Mouse (Mus musculus) hindbrain, embryonic 13.5 days (tissue): ENCODE data around the gene Plxnb1. TPM values are rescaled to one million over a fixed set of nuclear protein-coding genes. Genes with fewer than 3 reads are reported as not detected.
A peak's percentile ranks its signal among the peaks of the same experiment; 100 is the strongest.

Source experiments
- ATAC-seq: fragments of 200-750 bp; cut with Nextera tagmentation; 2 replicates; pipeline ENCODE4 v1.8.0; 2017; ENCODE audit warnings: moderate TSS enrichment; ENCODE audit not compliant: low FRiP score
- H3K27ac ChIP-seq: fragments of 300-500 bp; sonication (generic); 2 replicates; pipeline ENCODE4 v1.5.1; 2015; ENCODE audit warnings: inconsistent platforms, mild to moderate bottlenecking, moderate library complexity
- H3K27me3 ChIP-seq: fragments of 300-500 bp; sonication (generic); 2 replicates; pipeline ENCODE4 v1.6.1; 2015; ENCODE audit warnings: mild to moderate bottlenecking, inconsistent platforms
- H3K36me3 ChIP-seq: fragments of 300-500 bp; sonication (generic); 2 replicates; pipeline ENCODE4 v1.6.1; 2015; ENCODE audit warnings: mild to moderate bottlenecking, inconsistent platforms
- H3K4me1 ChIP-seq: fragments of 300-500 bp; sonication (generic); replicated peaks from 2 replicates; pipeline ENCODE4 v1.6.1; 2015; ENCODE audit warnings: inconsistent platforms
- H3K4me2 ChIP-seq: fragments of 300-500 bp; sonication (generic); 2 replicates; pipeline ENCODE4 v1.6.1; 2015; ENCODE audit warnings: inconsistent platforms, mild to moderate bottlenecking, moderate library complexity
- H3K4me3 ChIP-seq: fragments of 300-500 bp; sonication (generic); 2 replicates; pipeline ENCODE4 v1.5.1; 2015; ENCODE audit warnings: mild to moderate bottlenecking, inconsistent platforms
- H3K9ac ChIP-seq: fragments of 300-500 bp; sonication (generic); 2 replicates; pipeline ENCODE4 v1.6.1; 2015; ENCODE audit warnings: mild to moderate bottlenecking, inconsistent platforms
- H3K9me3 ChIP-seq: fragments of 300-500 bp; sonication (generic); 2 replicates; pipeline ENCODE4 v1.6.1; 2016; ENCODE audit warnings: inconsistent platforms
- WGBS: fragments of 180-500 bp; shearing (Covaris S2); methylation state at CpG from one replicate; pipeline ENCODE4 v1.1.7; 2015; 5-methylcytosine and 5-hydroxymethylcytosine counted together
- polyA plus RNA-seq: library from polyadenylated mRNA; unstranded; fragments of >200 nt; fragmentation: Nextera tagmentation; extraction: Ambion mirVana; gene quantifications from 2 replicates; pipeline ENCODE4 v1.2.1, GENCODE M21; 2015

The Plxnb1 gene
- polyA plus RNA-seq, 1 experiment from 2014 or later, result 22.5 TPM

DNA sequence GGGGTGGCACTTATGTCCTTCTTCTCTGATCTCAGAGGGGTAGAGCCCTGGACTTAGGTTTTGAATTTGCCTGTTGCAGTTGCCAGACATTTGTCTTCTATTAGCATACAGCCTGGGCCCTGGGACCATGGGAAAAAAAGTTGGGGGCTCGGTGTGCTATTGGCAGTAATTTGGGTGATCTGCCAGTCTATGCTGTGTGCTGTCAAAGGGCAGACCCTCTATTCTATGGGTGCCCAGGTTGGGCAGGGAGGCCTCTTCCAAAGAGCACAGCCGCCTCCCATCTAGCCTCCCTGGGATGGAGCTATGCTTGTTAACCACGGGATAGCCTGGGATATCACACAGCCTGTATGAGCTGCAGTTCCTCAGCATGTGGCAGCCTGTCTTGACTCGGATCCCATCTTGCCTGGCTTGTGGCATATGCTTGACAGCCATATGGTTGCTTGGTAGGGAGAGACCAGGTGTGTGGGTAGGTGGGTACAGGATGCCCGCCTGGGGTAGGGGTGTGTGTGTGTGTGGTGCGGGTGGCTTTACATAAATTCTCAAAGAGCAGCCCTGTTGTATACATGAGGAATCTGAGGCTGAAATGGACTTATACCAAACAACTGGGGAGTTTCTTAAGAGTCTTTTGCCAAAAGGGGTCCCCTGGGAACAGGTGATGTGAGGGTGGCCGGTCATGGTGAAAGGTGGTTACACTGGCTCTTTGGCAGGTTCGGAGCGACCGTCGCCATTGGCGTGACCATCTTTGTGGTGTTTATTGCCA is 39.7 kb upstream of the Plxnb1 start:
- WGBS, result 89% methylated on average over 12 of the region's 12 CpGs
- no peak for ATAC-seq
- Histone ChIP-seq H3K9me3 (no peaks in the 10 kb centered on the region), H3K36me3 (peaks cover 33% of the 10 kb centered on the region), H3K4me1 (peaks cover 29% of the 10 kb centered on the region), H3K9ac (peak overlapping the region; percentile 65), H3K4me3 (peak overlapping the region; percentile 34), H3K27ac (peak overlapping the region; percentile 61), H3K4me2 (peak overlapping the region; percentile 56), H3K27me3 (no peaks in the 10 kb centered on the region)

DNA sequence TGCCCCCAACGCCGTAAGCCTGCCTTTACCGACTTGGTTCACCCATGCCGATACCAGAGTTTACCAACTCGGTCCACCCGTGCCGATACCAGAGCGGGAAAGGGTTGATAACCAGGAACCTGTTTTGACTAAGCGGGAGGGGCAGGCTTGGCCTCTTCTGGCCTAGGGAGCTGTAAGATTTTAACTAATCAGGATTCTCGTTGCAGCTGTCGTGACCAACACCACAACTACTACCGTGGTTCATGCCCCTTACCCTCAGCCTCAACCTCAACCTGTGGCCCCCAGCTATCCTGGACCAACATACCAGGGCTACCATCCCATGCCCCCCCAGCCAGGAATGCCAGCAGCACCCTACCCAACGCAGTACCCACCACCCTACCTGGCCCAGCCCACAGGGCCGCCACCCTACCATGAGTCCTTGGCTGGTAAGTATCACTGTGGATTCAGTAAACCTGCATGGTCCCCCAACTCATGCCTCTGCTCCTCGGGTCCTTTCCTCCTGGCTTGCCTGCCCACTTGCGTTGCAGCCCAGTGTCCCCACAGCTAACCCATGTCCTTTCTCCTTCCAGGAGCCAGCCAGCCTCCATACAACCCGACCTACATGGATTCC is 39.0 kb upstream of the Plxnb1 start:
- H3K27ac ChIP-seq, result no peak overlapping the region
- ATAC-seq, result no peak
- no peaks in the 10 kb centered on the region for H3K27me3 ChIP-seq
- H3K9ac ChIP-seq, result no peak overlapping the region
- peaks cover 29% of the 10 kb centered on the region for H3K4me1 ChIP-seq
- peaks cover 39% of the 10 kb centered on the region for H3K36me3 ChIP-seq
- 93% methylated on average over 17 of the region's 17 CpGs for WGBS
- no peak overlapping the region for H3K4me2 ChIP-seq
- H3K4me3 ChIP-seq, result no peak overlapping the region
- no peaks in the 10 kb centered on the region for H3K9me3 ChIP-seq

DNA sequence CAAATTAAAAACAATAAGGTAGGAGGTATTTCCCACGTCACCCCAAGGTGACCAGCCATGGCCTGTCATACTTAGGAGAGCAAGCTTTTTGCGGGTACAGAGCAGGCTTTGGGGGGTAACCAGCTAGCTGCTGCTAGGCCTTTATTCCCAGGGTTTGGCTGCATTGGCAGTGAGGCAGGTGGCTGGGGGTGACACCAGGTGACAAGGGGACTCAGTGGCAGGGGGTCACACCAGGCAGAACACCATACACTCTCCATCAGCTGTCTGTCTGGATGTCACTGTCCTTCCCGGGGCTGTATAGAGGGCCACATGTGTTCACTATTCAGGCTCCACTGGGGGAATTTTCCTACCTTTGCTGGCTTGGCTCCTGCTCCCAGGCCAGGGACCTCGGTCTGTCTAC is 38.3 kb upstream of the Plxnb1 start:
- WGBS, result 89% methylated on average over 4 of the region's 4 CpGs
- no peaks in the 10 kb centered on the region for H3K9me3 ChIP-seq
- H3K27me3 ChIP-seq, result no peaks in the 10 kb centered on the region
- H3K9ac ChIP-seq, result peak overlapping the region; percentile 29; the same call in 1 of the 2 replicates
- no peak overlapping the region for H3K4me3 ChIP-seq
- H3K27ac ChIP-seq, result no peak overlapping the region
- peaks cover 29% of the 10 kb centered on the region for H3K4me1 ChIP-seq
- H3K4me2 ChIP-seq, result no peak overlapping the region
- ATAC-seq, result no peak
- peaks cover 44% of the 10 kb centered on the region for H3K36me3 ChIP-seq

DNA sequence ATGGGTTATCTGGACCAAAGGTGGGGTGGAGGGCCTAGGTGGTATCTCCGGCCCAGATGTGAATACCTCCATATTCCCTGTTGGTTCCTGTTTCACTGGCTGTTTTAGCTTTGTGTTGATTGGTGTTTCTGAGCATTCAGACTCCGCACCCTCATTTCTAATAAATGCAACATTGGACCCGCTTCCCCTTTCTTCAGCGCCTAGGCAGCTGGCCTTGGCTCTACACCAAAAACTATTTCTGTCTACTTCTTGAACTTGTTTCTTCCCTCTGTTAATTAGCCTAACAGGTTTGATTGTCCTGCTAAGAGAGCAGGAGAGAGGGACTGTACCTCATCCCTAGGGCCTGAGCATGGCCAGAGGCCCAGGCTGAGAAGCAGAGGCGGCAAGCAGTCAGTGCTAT is 37.6 kb upstream of the Plxnb1 start:
- Histone ChIP-seq H3K4me1 (peaks cover 29% of the 10 kb centered on the region), H3K27ac (no peak overlapping the region), H3K36me3 (peaks cover 50% of the 10 kb centered on the region), H3K4me3 (no peak overlapping the region), H3K9me3 (no peaks in the 10 kb centered on the region), H3K4me2 (no peak overlapping the region), H3K9ac (peak overlapping the region; percentile 29; the same call in 1 of the 2 replicates), H3K27me3 (no peaks in the 10 kb centered on the region)
- no peak for ATAC-seq
- 97% methylated on average over 5 of the region's 5 CpGs for WGBS

DNA sequence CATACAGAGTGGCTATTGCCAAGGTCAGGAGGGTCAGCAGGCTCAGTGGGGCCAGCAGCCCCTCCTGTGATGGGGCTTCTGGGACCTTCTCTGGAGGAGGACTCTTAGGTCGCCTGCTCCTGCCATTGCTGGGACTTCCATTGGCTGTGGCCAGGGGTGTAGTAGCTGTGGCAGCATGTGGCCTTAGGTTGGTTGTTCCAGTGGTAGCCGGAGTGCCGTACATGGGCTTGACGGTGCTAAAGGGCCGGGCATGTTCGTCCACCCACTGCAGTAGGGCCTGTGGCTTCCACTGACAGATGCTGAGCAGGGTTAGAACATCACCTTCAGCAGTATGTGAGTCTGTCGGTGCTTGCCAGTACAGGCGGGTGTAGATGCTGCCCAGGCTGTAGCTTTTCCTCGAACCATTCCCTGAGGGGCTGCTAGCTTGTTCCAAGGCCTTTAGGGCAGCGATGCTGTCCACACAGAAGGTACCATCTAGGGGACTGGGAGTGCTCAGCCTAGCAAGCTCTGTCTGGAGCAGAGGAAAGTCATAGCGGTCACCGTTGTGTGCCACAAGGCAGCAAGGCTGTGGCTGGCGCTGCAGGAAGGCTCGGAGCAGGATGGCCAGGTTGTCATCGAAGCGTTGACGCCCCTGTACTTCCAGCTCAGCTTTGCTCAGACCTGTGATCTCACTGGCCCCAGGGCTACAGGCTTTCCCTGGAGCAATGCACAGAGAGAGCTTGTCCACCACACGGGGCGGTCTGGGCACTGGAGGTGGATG is 37.0 kb upstream of the Plxnb1 start:
- no peak overlapping the region for H3K4me3 ChIP-seq
- H3K4me2 ChIP-seq, result peak overlapping the region; percentile 59; the same call in 1 of the 2 replicates
- H3K9ac ChIP-seq, result peak overlapping the region; percentile 73; the same call in 1 of the 2 replicates
- H3K27ac ChIP-seq, result peak overlapping the region; percentile 89; the same call in 1 of the 2 replicates
- no peaks in the 10 kb centered on the region for H3K9me3 ChIP-seq
- H3K27me3 ChIP-seq, result no peaks in the 10 kb centered on the region
- WGBS, result 93% methylated on average over 19 of the region's 19 CpGs
- peaks cover 29% of the 10 kb centered on the region for H3K4me1 ChIP-seq
- no peak for ATAC-seq
- H3K36me3 ChIP-seq, result peaks cover 56% of the 10 kb centered on the region

DNA sequence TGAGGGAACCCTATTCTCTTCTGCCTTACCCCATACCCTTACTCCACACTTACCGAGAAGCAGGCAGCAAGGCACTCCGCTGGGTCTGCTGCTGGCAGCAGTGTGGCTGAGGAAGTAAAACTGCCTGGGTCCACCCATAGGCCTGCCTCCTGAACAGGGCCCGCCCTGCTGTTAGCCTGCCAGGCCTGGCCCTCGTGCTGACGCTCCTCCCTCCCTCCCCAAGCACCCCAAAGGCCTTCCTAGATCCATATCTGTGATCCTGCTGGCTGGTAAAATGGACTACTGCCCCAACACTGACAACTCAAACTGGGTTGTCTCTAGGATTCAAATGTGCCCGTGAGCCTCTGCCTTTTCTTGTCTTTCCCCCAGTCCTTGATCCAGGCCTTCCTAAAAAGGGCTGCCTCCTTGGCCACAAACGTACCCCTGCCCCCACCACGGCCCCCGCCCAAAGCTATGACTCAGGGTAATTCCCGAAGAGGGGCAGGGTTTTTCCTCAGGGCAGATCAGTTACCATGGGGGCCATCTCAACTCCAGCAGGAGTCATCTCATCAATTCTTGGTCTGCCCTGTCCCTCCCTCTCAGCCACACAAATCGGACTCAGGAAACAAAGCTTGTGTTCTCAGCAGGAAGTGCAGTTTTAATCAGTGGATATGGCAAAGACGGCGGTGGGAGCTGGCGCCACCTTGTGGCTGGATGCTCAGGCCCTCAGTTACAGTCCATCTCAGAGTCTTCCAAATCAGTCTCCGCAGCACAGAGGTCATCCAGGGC is 35.9 kb upstream of the Plxnb1 start, which contains the start of gene Trex1:
Trex1 (minus strand) TSS at position 599 of the 768 bp plus-strand sequence.
- H3K4me2 ChIP-seq, result peak within 1 kb of the TSS; percentile 59
- ATAC-seq, result peak; percentile 58
- H3K9me3 ChIP-seq, result no peaks in the 10 kb centered on the region
- H3K27ac ChIP-seq, result peak within 1 kb of the TSS; percentile 89
- no peaks in the 10 kb centered on the region for H3K27me3 ChIP-seq
- peak within 1 kb of the TSS; percentile 73 for H3K9ac ChIP-seq
- peaks cover 67% of the 10 kb centered on the region for H3K36me3 ChIP-seq
- H3K4me1 ChIP-seq, result peaks cover 28% of the 10 kb centered on the region
- 27% methylated on average over 15 of the region's 15 CpGs for WGBS
- peak within 1 kb of the TSS; percentile 33 for H3K4me3 ChIP-seq

DNA sequence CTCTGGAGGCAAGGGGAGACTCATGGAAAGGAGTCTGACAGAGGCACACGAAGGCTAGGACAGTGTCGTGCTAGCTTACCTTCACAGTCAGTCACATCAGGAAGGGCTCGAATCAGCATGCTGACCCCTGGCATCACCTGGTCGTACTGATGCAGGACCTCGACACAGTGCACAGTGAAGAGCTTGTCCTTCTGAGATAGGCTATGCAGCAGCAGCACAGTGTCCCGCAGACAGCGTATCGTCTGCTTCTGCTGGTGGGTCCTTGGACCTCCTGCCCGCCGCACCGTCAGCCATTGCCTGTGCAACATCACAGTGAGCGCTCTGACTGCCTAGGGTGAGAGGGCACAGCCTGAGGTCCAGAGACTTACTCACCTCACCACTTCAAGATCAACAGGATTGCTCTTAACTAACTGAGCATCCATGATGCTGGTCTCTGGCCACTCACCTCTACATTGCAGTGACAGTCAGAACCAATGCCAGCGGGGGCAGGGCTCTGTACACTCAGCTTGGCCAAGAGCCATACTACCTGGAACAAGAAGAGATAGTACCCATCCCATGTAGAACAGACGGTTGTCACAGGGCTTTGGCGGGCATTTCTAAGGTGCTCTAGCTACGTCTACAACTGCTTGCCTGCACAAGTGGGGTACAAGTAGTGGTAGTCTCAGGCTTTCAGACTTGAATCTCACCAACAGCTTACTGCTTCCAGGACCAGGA is 34.8 kb upstream of the Plxnb1 start:
- Histone ChIP-seq H3K36me3 (peaks cover 78% of the 10 kb centered on the region), H3K4me1 (peaks cover 21% of the 10 kb centered on the region), H3K4me2 (no peak overlapping the region), H3K4me3 (no peak overlapping the region), H3K9ac (no peak overlapping the region), H3K27me3 (no peaks in the 10 kb centered on the region), H3K27ac (0 out of 2 replicates have a peak overlapping the region, but pooled peaks have one; percentile 36), H3K9me3 (no peaks in the 10 kb centered on the region)
- no peak for ATAC-seq
- WGBS, result 92% methylated on average over 16 of the region's 16 CpGs

DNA sequence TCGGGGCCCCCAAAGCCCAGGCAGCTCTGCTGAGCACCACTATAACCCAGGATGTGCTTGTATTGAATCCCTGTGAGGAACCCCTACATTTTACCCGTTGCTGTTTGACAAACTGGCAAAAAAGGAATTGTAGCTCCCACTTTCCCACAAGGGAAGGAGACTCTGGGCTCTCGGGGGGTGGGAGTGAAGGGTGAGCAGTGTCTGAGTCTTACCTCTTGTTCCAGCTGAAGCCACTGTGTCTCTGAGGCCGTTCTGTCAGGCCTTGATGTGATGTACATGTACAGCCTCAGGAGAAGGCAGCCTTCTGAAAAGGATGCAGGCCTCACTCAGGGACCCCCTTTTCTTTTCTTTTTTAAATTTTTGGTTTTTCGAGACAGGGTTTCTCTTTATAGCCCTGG is 34.3 kb upstream of the Plxnb1 start:
- Histone ChIP-seq H3K4me3 (no peak overlapping the region), H3K4me2 (no peak overlapping the region), H3K36me3 (peaks cover 83% of the 10 kb centered on the region), H3K9ac (no peak overlapping the region), H3K27me3 (no peaks in the 10 kb centered on the region), H3K27ac (no peak overlapping the region), H3K4me1 (peaks cover 17% of the 10 kb centered on the region), H3K9me3 (no peaks in the 10 kb centered on the region)
- ATAC-seq, result no peak
- WGBS, result 93% methylated on average over 5 of the region's 5 CpGs

DNA sequence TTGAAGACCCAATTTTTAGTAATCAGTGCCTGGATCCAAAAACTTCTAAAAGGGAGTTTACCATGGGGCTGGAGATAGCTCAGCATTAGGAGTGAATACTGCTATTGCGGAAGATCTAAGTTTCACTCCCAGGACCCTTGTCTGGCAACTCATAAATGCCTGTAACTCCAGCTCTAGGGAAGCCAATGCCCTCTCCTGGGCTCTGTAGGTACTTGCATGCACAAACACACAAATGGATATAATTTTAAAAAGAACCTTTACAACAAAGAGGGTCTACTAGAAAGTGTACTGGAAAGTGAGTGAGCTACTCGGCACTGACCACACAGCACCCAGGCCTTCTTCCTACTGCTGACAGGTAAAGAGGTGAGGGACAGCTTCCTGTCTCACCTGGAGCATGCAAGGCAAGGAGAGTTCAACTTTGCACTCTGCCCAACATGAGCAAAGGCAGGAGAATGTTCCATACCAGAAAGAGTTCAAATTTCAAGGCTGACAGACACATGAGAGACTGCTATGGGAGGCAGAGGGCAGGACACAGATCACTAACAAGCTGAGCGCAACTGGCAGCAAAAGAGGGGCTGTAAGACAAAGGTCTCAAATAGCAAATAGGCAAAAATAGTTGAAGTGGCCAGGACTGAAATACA is 27.0 kb upstream of the Plxnb1 start:
- Histone ChIP-seq H3K9ac (no peak overlapping the region), H3K4me2 (no peak overlapping the region), H3K27ac (no peak overlapping the region), H3K4me1 (peaks cover 18% of the 10 kb centered on the region), H3K4me3 (no peak overlapping the region), H3K36me3 (peaks cover 86% of the 10 kb centered on the region), H3K27me3 (no peaks in the 10 kb centered on the region), H3K9me3 (no peaks in the 10 kb centered on the region)
- 94% methylated on average over 3 of the region's 3 CpGs for WGBS
- no peak for ATAC-seq

DNA sequence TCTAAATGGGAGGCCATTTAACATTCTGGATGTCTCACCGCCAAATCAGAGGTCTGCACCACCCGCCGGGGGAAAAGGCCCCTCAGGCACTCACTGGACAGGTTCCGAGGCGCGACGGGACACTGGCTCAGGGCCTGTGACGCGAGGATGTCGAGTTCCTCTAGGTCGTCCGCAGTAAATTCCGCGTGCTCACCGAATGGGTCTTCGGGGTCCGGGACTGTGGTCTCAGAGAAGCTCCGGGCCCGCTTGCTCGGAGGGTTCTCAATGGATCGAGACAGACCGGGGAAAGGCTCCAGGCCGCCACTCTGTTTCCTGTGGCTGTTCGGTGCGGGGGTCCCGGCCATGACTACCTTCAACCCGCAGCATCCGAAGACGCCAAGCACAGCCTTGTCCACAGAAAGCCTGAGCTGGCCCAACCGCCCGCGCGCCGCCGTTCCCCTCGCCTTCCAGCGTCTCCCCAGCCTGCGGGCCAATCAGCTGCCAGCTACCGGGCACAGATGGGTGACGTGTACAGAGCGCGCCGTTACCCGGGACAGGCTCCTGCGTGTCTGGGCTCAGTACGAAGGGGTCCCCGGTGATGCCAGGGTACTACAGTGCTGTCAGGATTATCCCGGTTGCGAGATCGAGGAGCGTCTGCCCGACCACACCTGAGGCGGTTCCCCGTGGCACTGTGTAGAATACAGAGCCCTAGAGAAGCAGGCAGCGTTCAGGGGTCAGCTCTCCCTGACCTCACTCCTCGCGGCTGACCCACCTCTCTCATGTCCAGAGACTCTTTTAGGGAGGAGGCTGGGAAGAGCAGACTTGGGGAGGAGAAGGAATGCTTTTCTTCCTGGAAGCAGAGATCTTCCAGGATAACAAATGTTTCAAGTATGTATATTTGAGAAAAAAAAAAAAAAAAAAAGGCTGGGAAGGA is 21.3 kb upstream of the Plxnb1 start, which contains the start of gene Atrip:
Atrip (minus strand) TSS at position 464 of the 913 bp plus-strand sequence.
- Histone ChIP-seq H3K27ac (peak within 1 kb of the TSS; percentile 88), H3K4me1 (peaks cover 29% of the 10 kb centered on the region), H3K4me3 (peak within 1 kb of the TSS; percentile 70), H3K36me3 (peaks cover 40% of the 10 kb centered on the region), H3K9ac (peak within 1 kb of the TSS; percentile 88), H3K4me2 (peak within 1 kb of the TSS; percentile 95), H3K9me3 (no peaks in the 10 kb centered on the region), H3K27me3 (no peaks in the 10 kb centered on the region)
- peak; percentile 98 for ATAC-seq
- under 1% methylated on average over 57 of the region's 57 CpGs for WGBS
